Mouse (Mus musculus): ENCODE measurements around the gene Prkag2.

GRCm38 (mm10) chr5:24981765-24982164 lies 118.7 kb downstream of the Prkag2 start:
- TF ChIP-seq CTCF (IDR thresholded peaks at IDR 0.05; ENCODE audit: low read depth, low read length): no peak
- no peak for TF ChIP-seq POLR2A (IDR thresholded peaks at IDR 0.05; ENCODE audit: borderline replicate concordance, low read depth, low read length)
